Mouse (Mus musculus) brain, adult 2 months (tissue): Measurements from ENCODE around the gene Ric1.

Source experiments
- DNase-seq: peaks from one replicate; pipeline ENCODE4 v3.0.0; 2011; ENCODE audit warnings: low read depth, low spot score

The Ric1 gene

GRCm38 (mm10) chr19:29521637-29522435 lies at the start of gene Ric1:
Ric1 (plus strand) TSS chr19:29522282.
- peak; percentile 93 for DNase-seq

- no peak for DNase-seq
These were observed 49.7 kb upstream of the Ric1 start for GRCm38 (mm10) chr19:29472424-29472823.

GRCm38 (mm10) chr19:29472946-29473345 lies 49.1 kb upstream of the Ric1 start:
- DNase-seq = no peak

- no peak for DNase-seq
These were observed 47.3 kb upstream of the Ric1 start for GRCm38 (mm10) chr19:29474803-29475202.

DNA sequence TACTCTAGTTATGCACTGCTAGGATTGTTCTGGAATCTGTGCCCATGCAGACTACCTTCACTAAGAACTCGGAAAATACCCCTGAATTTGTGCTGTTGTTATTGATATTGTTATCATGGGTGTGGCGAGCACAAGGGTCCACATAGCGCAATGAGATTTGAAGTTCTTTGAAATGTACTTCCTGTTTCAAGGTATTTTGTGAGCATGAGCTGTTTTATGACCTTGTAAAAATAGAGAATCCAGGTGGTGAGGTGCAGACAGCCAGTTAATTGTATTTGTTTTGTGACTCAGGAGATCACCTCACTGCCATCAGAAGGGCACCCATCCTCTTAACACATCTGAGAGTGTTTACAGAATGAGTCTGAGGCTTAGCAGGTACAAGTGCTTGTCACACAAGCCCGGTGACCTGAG lies 46.9 kb upstream of the Ric1 start:
- DNase-seq = no peak

DNA sequence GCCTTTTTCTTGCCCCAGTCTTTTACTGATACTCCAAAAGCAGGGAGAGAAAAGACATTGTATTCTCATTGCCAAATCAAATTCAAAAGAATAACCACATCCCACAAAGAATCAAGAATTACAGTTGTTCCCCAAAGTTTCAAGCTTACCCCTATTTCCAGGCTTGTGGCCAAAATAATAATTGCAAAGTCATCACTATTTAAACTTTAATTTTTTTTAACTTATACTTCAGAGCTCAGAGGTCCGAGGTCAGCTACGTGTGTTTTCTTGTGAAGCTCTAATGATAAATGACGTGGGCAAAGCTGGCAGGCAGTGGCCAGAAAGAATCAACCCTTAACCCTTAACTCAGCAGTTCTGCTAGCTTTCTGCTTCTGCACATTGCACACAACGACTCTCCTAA lies 43.5 kb upstream of the Ric1 start:
- no peak for DNase-seq

DNA sequence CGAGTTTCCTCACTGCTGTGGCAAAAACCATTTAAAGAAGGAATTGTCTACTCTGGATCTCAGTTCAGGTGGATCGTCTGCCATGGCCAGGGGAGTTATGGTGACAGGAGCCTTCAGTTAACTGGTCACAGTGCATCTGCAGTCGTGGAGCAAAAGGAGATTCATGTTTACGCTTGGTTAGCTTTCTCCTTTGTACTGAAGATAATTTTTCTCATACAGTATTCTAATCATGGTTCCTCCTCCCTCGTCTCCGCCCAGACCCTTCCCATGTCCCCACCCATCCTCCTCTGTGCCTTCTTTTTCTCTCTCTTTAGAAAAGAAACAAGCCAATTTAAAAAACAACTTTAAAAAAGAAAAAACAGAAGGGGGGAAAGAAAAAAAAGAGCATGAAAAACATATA lies 40.5 kb upstream of the Ric1 start:
- DNase-seq = no peak

DNA sequence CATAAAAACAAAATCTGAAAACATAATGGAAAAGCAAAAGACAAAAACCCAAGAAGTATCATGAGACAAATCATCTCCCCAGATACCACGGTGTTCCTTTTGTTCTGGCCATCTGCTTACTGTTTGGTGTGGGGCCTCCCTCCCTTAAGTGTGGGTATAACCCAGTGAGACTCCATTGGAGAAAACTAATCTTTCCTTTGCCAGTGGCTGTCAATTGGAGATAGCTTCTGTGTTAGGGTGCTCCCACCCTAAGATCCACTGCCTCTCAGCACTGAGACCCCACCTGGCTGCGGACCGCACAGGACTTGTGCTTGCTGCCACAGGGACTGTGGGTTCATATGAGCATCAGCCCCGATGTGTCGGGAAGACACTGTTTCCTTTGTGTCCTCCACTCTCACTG lies 39.9 kb upstream of the Ric1 start:
- DNase-seq = no peak

- no peak for DNase-seq
These were observed 39.4 kb upstream of the Ric1 start for GRCm38 (mm10) chr19:29482637-29483036.

GRCm38 (mm10) chr19:29483386-29483785 lies 38.7 kb upstream of the Ric1 start:
- DNase-seq = no peak

DNA sequence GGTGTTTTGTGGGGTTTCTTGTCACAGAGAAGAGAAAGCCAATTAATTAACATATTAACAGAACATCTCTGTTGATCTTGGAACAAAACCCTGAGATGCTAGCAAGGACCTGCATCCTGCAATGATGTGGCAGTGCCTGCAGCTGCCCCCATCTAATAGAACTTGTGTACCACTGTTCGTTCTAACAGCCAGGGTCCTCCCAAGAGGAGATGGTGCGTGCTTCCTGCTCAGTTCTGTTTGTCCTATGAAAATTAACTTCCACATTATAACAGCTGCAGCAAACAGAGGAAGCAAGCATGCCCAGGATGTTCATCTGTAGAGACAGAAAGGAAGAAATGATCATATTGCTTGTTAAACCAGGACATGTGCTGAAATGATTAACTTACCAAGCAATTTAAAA lies 37.5 kb upstream of the Ric1 start:
- no peak for DNase-seq

DNA sequence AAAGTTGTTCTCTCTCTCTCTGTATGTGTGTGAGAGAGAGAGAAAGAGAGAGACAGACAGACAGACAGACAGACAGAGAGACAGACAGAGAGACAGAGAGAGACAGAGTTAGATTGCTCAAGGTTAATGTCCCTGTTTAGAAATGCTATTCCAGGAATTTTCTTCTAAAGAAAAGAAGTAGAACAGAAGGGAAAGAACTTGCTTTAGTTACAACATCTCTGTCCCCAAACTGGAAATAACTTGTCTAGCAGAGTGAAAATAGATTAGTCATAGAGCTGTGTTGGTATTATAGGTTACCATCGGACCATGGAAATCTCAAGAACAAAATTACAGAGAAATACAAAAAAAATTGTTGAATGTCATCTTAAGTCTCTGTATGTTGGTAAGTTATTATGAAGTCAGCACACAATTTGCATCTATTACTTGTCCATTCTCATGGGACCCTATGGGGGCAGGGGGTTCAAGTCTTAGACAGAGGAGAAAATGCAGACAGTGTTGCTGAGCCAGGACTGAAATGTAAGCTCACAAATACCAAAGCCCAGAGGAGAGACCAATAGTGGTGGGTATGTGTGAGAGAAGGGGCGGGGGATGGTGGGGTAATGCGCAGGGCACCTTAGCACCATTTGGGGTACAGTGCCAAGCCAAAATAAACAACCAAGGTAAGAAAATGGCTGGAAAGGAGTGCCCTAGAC lies 36.7 kb upstream of the Ric1 start:
- DNase-seq = peak; percentile 41

DNA sequence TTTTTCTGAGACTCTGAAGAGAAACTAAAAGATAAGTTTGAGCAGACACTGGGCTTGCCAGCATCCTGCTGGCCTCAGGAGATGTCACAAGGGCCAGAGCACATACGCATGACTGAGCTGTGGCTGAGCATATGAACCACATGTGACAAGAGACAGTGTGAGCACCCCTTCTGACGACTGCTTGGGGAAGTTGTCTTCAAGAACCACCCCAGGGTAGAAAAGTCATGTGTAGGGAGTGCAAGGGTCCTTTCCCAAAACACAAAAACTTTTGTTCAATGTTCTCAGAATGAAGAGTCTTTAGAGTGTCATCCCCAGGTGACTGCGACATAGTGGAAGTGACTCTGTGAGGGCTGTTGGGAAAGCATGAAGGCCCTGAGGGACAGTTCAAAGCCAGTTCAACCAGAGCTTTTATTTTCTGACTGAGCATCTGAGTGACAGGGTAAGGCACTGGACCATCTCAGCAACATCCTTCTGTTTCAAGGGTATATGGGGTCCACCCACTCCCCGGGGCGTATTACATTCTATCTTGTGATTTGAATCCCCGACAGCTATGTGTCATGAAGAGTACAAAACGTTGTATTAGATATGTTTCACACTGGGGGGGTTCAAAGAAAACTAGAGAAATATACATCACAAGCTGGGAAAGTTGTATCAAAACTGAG lies 35.4 kb upstream of the Ric1 start:
- peak; percentile 45 for DNase-seq

DNA sequence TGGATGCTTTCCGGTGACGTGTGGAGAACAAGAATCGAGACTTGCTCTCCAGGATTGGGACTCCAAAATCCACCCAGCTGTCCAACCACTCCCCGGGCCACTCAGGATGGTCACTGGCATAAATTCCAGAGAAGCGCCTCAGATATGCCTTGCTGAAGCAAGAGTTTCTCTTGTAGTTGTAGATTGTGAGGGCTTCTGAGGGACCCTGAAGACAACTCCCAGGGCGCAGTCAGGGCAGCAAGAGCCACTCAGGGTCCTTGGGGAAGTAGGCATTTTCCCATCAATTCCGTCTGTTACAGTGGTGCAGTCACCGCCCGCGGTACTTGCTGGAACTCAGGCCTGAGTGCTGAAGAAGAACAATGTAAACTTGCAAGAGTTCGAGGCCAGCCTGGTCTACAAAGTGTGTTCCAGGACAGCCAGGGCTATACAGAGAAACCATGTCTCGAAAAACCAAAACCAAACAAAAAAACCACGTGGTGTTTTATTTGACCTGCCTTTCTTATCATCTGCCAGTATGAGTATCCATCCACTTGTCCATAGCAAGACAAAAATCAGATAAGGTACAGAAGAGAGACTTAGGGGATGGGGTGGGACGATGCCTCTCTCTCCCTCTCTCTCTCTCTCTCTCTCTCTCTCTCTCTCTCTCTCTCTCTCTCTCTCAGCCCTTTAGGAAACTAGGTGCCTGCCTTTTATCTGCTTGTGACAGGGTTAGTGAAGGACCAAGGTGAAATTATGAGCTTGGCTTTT lies 34.6 kb upstream of the Ric1 start:
- no peak for DNase-seq

DNA sequence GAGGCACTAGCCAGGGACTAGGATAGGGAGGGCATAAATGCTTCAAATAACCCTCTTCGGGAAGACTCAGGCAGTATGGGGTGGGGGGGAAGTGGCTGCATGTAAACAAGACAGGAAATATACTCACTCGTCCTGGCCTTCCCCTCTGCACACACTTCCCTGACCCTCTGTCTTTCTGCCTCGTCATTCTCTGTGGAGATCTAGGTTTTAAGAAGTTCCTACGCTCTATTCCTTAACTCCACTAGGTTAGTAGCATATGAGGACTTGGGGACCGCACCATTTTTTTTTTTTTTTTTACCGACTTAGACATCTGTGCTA lies 34.0 kb upstream of the Ric1 start:
- no peak for DNase-seq

DNA sequence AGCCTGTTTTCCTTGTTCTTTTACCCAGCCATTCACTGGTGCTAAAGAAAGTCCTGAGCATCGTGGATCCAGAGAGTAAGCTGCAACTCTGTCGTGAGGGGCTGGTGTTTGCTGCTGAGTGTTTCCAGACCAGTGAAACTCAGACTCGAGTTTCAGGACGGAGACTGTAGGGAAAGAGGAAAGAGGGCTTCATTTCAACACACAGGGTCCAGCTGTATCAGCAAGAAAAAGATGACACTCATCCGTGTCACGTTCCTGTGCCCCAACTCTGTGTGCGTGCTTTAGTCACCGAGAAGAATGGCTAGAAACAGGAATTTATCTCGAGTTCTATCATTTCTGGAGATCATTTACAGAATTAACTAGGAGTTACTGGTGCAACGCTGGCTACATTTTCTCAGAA lies 33.7 kb upstream of the Ric1 start:
- DNase-seq = no peak

DNA sequence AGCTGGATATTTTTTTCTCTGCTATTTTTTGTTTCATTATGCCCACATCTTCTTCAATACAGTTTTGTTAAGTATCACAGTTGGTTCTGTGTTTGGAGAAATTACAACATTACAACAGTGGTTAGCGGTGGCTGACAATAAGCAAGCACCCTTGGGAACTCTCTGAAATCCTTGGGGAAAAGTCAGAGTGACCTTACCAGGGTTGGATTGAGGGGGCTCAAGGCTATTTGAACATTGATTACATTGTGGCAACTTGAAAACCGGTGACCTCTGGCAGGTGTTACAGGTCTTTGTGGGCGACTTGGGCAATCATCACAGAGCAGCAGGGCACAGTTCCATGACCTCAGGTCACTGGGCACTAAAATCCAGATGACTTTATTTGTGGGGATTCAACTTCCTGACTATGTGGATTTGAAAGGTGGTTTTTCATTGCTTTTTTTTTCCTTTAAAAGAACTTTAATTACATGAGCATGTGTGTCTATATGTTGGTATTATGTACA lies 32.2 kb upstream of the Ric1 start:
- DNase-seq = no peak

GRCm38 (mm10) chr19:29491467-29491866 lies 30.6 kb upstream of the Ric1 start:
- DNase-seq = no peak

GRCm38 (mm10) chr19:29494454-29494853 lies 27.6 kb upstream of the Ric1 start:
- DNase-seq = no peak

GRCm38 (mm10) chr19:29496001-29496597 lies 26.0 kb upstream of the Ric1 start:
- DNase-seq = no peak

GRCm38 (mm10) chr19:29496786-29497557 lies 25.1 kb upstream of the Ric1 start:
- DNase-seq = no peak
